In genomic region chr7:69810873-69811272, GRCm38 (mm10) we compare ENCODE assay signal across 8 mouse cellular contexts.
DNase-seq lines count a peak whose midpoint lies in the region; ATAC-seq and TF ChIP-seq lines count a peak whose summit lies in the region.

No protein-coding gene starts in this region.

- H3K4me1 ChIP-seq in heart, embryonic 13.5 days: no peaks in the 10 kb centered on the region
- H3K4me1 ChIP-seq in forebrain, embryonic 14.5 days (ENCODE audit: control insufficient read depth, insufficient read depth, low read length): peaks cover 2% of the 10 kb centered on the region; the same call in 1 of the 2 replicates

- H3K27ac ChIP-seq in heart, embryonic 13.5 days (replicated peaks): no peak overlapping the region
- 0 out of 2 replicates have a peak overlapping the region, but pooled peaks have one; percentile 39 for H3K27ac ChIP-seq in forebrain, embryonic 14.5 days (ENCODE audit: low read depth, low read length)

- CTCF ChIA-PET in Patski (lab: Charles Lee): interaction anchor here (1.2 kb wide), 1 partner anchor 11 kb away, joined by 4 read pairs; no protein-coding TSS in a partner anchor

- H3K27me3 ChIP-seq in heart, embryonic 13.5 days (replicated peaks): no peaks in the 10 kb centered on the region
- no peaks in the 10 kb centered on the region for H3K27me3 ChIP-seq in Patski
- 0 out of 2 replicates have a peak, but pooled peaks cover 2% of the 10 kb centered on the region for H3K27me3 ChIP-seq in forebrain, embryonic 14.5 days (replicated peaks; ENCODE audit: control insufficient read depth, insufficient read depth, low read length)

- no peak overlapping the region for H3K4me3 ChIP-seq in heart, embryonic 13.5 days
- H3K4me3 ChIP-seq in forebrain, embryonic 14.5 days (ENCODE audit: low read depth, low read length): no peak overlapping the region

- WGBS in heart, embryonic 13.5 days: 14% methylated on average over 5 of the region's 5 CpGs
- 18% methylated on average over 5 of the region's 5 CpGs for WGBS in forebrain, embryonic 14.5 days

- no peak overlapping the region for H3K9ac ChIP-seq in heart, embryonic 13.5 days
- H3K9ac ChIP-seq in forebrain, embryonic 14.5 days (ENCODE audit: low read length): no peak overlapping the region

- POLR2A ChIA-PET in Patski (lab: Charles Lee): no interaction called here

- TF ChIP-seq CTCF in Patski (IDR thresholded peaks at IDR 0.05): peak; percentile 64

- intact Hi-C loops in heart, postnatal 14 days (cut with DNase I): loop anchor here (5.0 kb wide), 1 partner anchor 521 kb away; no protein-coding TSS in a partner anchor

- no peak for DNase-seq in heart, postnatal 14 days
- DNase-seq in Patski (ENCODE audit: low read depth, low spot score) (no peak), liver (no peak)
- peak; percentile 79 for DNase-seq in forebrain, embryonic 14.5 days (ENCODE audit: low spot score)
- peak; percentile 29 to 45 for DNase-seq in layer of hippocampus, postnatal 14 days (ENCODE audit: low spot score in 2 of 2)
- peak; percentile 15 for DNase-seq in telencephalon, adult 2 months (ENCODE audit: low read depth, low spot score)

- ATAC-seq in heart, embryonic 13.5 days (ENCODE audit: extremely low read depth, insufficient number of reproducible peaks, low FRiP score, low TSS enrichment): no peak
- ATAC-seq in Patski: no peak
- peak; percentile 90 for ATAC-seq in forebrain, embryonic 14.5 days
- ATAC-seq in erythroblast, adult 5-6 weeks (replicated peaks; ENCODE audit: low FRiP score, poor library complexity, severe bottlenecking): no peak

- in situ Hi-C loops in Patski (cut with MboI; ENCODE audit: low pct_unique_long_range_greater_than_20kb): loop anchor here (10.0 kb wide), 1 partner anchor 524 kb away; no protein-coding TSS in a partner anchor

- H3K4me2 ChIP-seq in heart, embryonic 13.5 days: 0 out of 2 replicates have a peak overlapping the region, but pooled peaks have one; percentile 5
- peak overlapping the region; percentile 5 for H3K4me2 ChIP-seq in forebrain, embryonic 14.5 days (ENCODE audit: low read length)

- H3K36me3 ChIP-seq in heart, embryonic 13.5 days: no peaks in the 10 kb centered on the region
- H3K36me3 ChIP-seq in forebrain, embryonic 14.5 days (ENCODE audit: control insufficient read depth, insufficient read depth, low read length): no peaks in the 10 kb centered on the region

- no peaks in the 10 kb centered on the region for H3K9me3 ChIP-seq in heart, embryonic 13.5 days
- no peaks in the 10 kb centered on the region for H3K9me3 ChIP-seq in forebrain, embryonic 14.5 days (replicated peaks; ENCODE audit: control insufficient read depth, low read length)

Comparison
In these comparisons a context has a peak if more than half of its experiments do, and no peak if none do; other contexts are left out.
1. DNase-seq: peak in forebrain, embryonic 14.5 days (single experiment), layer of hippocampus, postnatal 14 days (2 of 2) and telencephalon, adult 2 months (single experiment); none in heart, postnatal 14 days (0 of 2), Patski (single experiment) and liver (single experiment).